Mouse (Mus musculus) liver, embryonic 12.5 days (tissue): ENCODE results near the gene Flt1. TPM values are rescaled to one million over a fixed set of nuclear protein-coding genes. Genes with fewer than 3 reads are reported as not detected.
"Not testable (repeated sequence)": the region's sequence is repeated elsewhere in the genome, so short reads cannot be mapped to it uniquely, and the experiment has no call there.

Experiments
- ATAC-seq: fragments of 200-750 bp; cut with Nextera tagmentation; 2 replicates; pipeline ENCODE4 v1.8.0; 2017; ENCODE audit warnings: moderate number of reproducible peaks, mild to moderate bottlenecking, moderate library complexity
- H3K27ac ChIP-seq: fragments of 300-500 bp; sonication (generic); 2 replicates; pipeline ENCODE4 v1.5.1; 2016; ENCODE audit warnings: mild to moderate bottlenecking
- H3K27me3 ChIP-seq: fragments of 300-500 bp; sonication (generic); replicated peaks from 2 replicates; pipeline ENCODE4 v1.6.1; 2016; ENCODE audit warnings: mild to moderate bottlenecking, moderate library complexity
- H3K36me3 ChIP-seq: fragments of 300-500 bp; sonication (generic); 2 replicates; pipeline ENCODE4 v1.6.1; 2016; ENCODE audit warnings: mild to moderate bottlenecking, moderate library complexity
- H3K4me1 ChIP-seq: fragments of 300-500 bp; sonication (generic); 2 replicates; pipeline ENCODE4 v1.6.1; 2016
- H3K4me2 ChIP-seq: fragments of 300-500 bp; sonication (generic); 2 replicates; pipeline ENCODE4 v1.6.1; 2016; ENCODE audit warnings: mild to moderate bottlenecking, moderate library complexity
- H3K4me3 ChIP-seq: fragments of 300-500 bp; sonication (generic); 2 replicates; pipeline ENCODE4 v1.5.1; 2016; ENCODE audit warnings: mild to moderate bottlenecking, moderate library complexity
- H3K9ac ChIP-seq: fragments of 300-500 bp; sonication (generic); 2 replicates; pipeline ENCODE4 v1.6.1; 2016; ENCODE audit warnings: mild to moderate bottlenecking, moderate library complexity
- H3K9me3 ChIP-seq: fragments of 300-500 bp; sonication (generic); replicated peaks from 2 replicates; pipeline ENCODE4 v1.6.1; 2016; ENCODE audit warnings: mild to moderate bottlenecking, moderate library complexity
- WGBS: fragments of 180-500 bp; shearing (Covaris S2); methylation state at CpG from one replicate; pipeline ENCODE4 v1.1.7; 2016; ENCODE audit not compliant: insufficient replicate concordance; 5-methylcytosine and 5-hydroxymethylcytosine counted together
- polyA plus RNA-seq: library from polyadenylated mRNA; unstranded; fragments of >200 nt; fragmentation: Nextera tagmentation; extraction: Ambion mirVana; gene quantifications from 2 replicates; pipeline ENCODE4 v1.2.1, GENCODE M21; 2016

Gene Flt1
- polyA plus RNA-seq, 1 experiment from 2014 or later: 7.6 TPM

DNA sequence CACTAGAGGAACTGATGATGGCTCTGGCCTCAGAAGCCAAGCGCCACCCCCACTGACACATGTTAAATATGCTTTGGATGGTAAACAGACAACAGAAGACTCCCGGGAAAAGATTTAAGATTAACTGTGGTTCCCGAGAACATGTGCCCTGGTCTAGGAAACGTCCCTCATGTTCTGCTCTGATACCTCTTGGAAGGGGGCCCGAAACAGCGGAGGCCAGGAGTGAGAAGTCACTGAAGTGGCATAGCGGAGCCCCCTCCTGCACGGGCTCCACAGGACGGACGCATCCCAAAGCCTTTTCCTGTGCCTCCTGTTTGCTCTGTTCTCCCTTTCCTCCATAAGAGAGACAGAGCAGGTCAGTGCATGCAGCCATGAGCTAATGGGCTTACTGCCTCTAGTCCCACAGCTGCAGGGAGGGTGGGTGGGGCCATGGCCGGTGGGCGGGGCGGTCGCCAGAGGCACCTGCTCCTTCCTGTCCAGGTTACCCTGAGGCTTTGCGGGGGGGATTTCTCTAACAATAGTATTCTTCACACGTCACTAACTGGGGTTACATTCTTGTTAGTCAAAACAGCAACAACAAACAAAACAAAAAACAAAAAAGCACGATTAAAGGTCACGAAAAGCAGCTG is 162.2 kb downstream of the Flt1 start:
- Histone ChIP-seq H3K9ac (no peak overlapping the region), H3K4me3 (no peak overlapping the region), H3K4me1 (peaks cover 7% of the 10 kb centered on the region; the same call in 1 of the 2 replicates), H3K36me3 (no peaks in the 10 kb centered on the region), H3K4me2 (peak overlapping the region; percentile 33), H3K27ac (no peak overlapping the region), H3K9me3 (no peaks in the 10 kb centered on the region), H3K27me3 (no peaks in the 10 kb centered on the region)
- no peak for ATAC-seq
- 62% methylated on average over 18 of the region's 18 CpGs for WGBS

DNA sequence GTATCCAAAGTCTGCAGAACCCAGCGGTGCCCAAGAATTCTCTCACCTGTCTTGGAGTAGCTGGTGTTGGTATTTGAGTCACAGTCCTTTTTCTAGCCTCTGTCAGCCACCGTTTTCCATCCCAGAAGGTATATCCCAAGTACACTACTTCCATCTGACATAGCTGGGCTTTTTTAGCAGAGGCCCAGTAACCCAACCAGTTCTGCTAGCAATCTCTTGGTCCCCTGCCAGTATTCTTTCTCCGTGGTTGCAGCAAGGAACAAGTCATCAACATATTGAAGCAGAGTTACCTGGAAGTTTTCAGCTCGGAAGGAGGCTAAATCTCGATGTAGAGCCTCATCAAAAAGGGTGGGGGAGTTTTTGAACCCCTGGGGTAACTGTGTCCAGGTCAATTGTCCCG is 168.2 kb downstream of the Flt1 start:
- not testable (repeated sequence) for H3K27me3 ChIP-seq, H3K4me3 ChIP-seq, H3K36me3 ChIP-seq, H3K4me2 ChIP-seq, H3K4me1 ChIP-seq, H3K27ac ChIP-seq, H3K9me3 ChIP-seq, ATAC-seq, H3K9ac ChIP-seq
- WGBS: 59% methylated on average over 6 of the region's 6 CpGs

DNA sequence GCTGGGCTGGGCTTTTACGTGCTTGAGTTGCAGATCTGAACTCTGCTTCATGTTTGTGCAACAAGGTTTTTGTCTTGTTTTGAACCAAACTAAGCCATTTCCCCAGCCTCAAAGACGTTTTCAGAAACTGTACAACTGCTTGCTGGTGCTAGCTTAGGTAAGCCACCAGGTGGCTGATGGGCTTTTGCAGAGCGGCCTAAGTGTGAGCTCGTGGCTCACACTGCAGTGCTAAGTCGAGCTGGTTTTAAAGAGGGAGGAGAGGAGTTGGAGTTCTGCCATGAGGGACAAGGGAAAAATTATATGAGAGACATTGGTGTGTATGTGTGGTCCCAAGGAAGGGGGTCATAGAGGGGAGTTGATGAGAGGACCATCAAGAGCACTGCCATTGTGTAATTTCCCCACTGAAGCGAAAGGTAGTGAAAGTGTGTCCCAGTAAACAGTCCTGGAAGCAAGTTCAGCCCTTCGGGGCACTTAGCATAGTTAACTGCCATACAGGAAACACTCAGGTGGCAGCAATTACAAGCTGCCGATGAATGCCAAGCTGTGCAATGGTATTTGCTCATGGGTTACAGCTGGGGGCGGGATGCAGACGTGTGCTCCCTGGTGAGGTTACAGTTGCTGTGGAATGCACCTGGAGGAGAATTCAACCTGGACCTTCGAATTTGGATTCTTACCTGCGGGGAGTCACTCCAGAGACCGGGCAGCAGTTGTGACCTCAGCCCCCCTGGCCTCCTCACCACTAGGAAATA is 173.8 kb downstream of the Flt1 start:
- no peak overlapping the region for H3K4me3 ChIP-seq
- no peak for ATAC-seq
- no peak overlapping the region for H3K9ac ChIP-seq
- 83% methylated on average over 13 of the region's 13 CpGs for WGBS
- H3K36me3 ChIP-seq: peaks cover 53% of the 10 kb centered on the region
- no peak overlapping the region for H3K27ac ChIP-seq
- no peaks in the 10 kb centered on the region for H3K4me1 ChIP-seq
- no peaks in the 10 kb centered on the region for H3K27me3 ChIP-seq
- H3K9me3 ChIP-seq: no peaks in the 10 kb centered on the region
- no peak overlapping the region for H3K4me2 ChIP-seq

DNA sequence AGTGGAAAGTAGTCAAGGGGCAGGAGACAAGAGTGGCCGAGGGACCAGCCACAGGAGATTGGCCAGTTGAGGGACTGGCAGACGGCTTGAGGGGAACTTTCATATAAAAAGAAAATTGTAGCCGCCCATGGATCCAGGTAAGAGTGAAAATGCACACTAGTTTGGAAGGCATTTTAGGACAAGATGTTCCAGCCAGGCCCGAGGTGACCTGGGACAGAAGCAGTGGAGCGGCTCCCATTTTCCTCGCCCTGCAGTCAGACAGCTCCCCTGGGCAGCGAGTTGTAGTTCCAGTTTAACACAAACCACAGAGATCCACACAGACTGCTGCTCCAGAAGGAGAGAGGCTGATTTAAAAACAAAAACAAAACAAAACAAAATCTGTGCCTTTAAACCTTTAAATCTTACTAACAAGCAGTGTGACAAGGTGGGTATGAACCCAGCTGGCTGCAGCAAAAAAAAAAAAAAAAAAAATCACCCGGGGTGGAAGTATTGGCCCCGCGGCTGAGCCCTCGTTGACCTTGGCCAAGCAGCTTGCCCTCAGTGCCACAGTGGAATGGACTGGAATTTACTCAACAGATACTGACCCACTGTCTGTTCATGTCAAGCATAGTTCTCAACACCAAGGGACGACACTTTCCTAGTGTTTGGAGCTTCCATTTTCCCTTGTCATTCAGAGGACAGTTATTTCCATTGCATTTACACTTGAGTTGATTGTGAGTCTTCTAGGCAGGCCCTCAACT is 176.6 kb downstream of the Flt1 start:
- peaks cover 78% of the 10 kb centered on the region for H3K36me3 ChIP-seq
- no peak overlapping the region for H3K4me2 ChIP-seq
- ATAC-seq: no peak

DNA sequence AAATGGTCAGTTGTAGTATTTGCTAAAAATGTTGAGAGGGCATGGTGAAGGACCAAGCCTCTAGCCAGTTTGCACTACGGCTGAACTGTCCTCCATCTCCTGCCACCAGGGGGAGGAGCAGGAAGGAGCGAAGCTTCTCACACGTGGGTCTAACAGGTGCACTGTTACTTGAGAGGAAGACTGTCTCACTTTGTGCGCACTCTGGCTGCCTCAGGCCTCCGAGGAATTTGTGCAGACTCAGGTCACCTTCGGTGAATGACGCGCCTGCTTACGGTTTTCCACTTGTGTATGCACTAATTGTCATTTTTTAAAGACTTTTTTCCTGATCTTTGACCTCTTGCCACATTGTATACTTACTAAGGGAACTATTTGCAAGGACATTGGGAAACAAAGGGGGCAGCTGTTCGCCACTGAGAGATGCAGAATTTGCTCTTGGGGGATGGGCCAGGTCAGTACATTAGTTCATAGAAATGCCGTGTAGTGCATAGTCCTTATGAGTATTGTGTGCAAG is 180.0 kb downstream of the Flt1 start:
- Histone ChIP-seq H3K4me1 (no peaks in the 10 kb centered on the region), H3K36me3 (peaks cover 92% of the 10 kb centered on the region), H3K9ac (no peak overlapping the region), H3K27me3 (no peaks in the 10 kb centered on the region), H3K27ac (0 out of 2 replicates have a peak overlapping the region, but pooled peaks have one; percentile 24), H3K9me3 (no peaks in the 10 kb centered on the region), H3K4me3 (no peak overlapping the region), H3K4me2 (no peak overlapping the region)
- 72% methylated on average over 11 of the region's 11 CpGs for WGBS
- peak; percentile 67 for ATAC-seq

More for the DNA sequence above, 176.6 kb downstream of the Flt1 start:
- H3K27ac ChIP-seq: no peak overlapping the region
- H3K9ac ChIP-seq: no peak overlapping the region
- no peaks in the 10 kb centered on the region for H3K9me3 ChIP-seq
- 85% methylated on average over 12 of the region's 12 CpGs for WGBS
- H3K4me3 ChIP-seq: no peak overlapping the region
- no peaks in the 10 kb centered on the region for H3K4me1 ChIP-seq
- no peaks in the 10 kb centered on the region for H3K27me3 ChIP-seq

DNA sequence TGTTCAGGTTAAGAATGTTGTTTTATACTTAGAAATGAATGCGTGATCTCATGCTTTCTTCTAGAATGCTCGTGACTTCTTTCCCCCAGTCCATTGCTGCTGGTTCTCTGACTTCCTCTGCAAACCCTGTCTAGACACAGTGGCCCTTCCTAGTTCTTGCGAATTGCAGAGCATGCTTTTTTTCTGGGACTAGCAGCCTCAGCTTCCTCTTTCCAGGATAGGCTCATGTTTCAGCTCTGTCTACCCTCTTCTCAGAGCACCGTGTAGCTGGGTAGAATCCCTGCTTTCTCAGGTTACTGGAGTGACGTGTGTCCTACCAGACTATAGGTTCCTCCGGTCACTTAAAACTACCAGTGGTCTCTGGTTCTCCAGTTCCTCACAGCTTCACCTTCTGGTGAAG is 183.5 kb downstream of the Flt1 start:
- peaks cover 91% of the 10 kb centered on the region for H3K36me3 ChIP-seq

DNA sequence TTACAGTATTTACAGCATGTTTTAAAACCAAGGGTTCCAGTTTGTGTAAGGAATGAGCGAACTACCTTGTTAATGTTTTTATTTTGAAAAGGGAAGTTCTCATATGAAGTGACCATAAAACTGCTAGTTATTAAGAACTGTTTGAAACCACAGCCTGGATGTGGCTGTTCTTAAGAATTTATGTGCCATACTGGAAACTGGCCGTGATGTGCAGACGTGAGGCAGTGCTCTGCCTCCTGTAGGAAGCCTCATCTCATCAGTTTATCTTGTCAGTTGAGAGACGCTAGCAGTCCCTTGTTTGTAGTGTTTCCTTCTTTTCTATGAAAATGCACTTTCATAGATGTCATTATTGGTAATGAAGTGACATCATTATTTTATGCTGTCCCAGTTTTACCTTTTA is 186.0 kb downstream of the Flt1 start:
- Histone ChIP-seq H3K9ac (no peak overlapping the region), H3K4me2 (no peak overlapping the region), H3K4me3 (no peak overlapping the region), H3K9me3 (no peaks in the 10 kb centered on the region), H3K27me3 (no peaks in the 10 kb centered on the region), H3K36me3 (peaks cover 90% of the 10 kb centered on the region), H3K27ac (no peak overlapping the region), H3K4me1 (no peaks in the 10 kb centered on the region)
- ATAC-seq: no peak
- WGBS: 83% methylated on average over 4 of the region's 4 CpGs

More for the DNA sequence above, 183.5 kb downstream of the Flt1 start:
- no peak for ATAC-seq
- no peak overlapping the region for H3K4me3 ChIP-seq
- H3K9ac ChIP-seq: no peak overlapping the region
- H3K4me1 ChIP-seq: no peaks in the 10 kb centered on the region
- no peaks in the 10 kb centered on the region for H3K27me3 ChIP-seq
- no peak overlapping the region for H3K27ac ChIP-seq
- H3K9me3 ChIP-seq: no peaks in the 10 kb centered on the region
- WGBS: 60% methylated on average over 6 of the region's 6 CpGs
- no peak overlapping the region for H3K4me2 ChIP-seq

DNA sequence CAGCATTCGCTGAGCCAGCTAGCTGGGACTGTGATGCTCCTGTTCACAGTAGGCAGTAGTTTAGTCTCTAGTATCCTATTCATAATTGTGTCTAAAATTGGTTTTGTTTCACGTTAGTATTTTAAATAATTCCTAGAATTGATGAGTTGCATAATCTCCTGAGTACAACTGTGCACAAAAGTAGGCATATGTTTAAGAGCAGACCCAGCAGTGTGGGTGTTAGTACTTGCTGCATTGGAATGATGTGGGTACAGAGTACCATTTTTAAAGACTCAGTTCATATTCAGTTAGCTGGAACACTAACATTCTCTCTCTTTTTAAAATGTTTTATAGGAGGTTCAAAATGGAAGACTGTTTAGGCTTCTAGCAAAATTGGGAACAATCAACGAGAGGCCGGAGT is 186.4 kb downstream of the Flt1 start:
- H3K27me3 ChIP-seq: no peaks in the 10 kb centered on the region
- H3K36me3 ChIP-seq: peaks cover 89% of the 10 kb centered on the region
- H3K4me1 ChIP-seq: no peaks in the 10 kb centered on the region
- no peaks in the 10 kb centered on the region for H3K9me3 ChIP-seq
- 90% methylated on average over 4 of the region's 4 CpGs for WGBS
- no peak for ATAC-seq
- H3K4me2 ChIP-seq: no peak overlapping the region
- H3K4me3 ChIP-seq: no peak overlapping the region
- H3K9ac ChIP-seq: no peak overlapping the region
- no peak overlapping the region for H3K27ac ChIP-seq

DNA sequence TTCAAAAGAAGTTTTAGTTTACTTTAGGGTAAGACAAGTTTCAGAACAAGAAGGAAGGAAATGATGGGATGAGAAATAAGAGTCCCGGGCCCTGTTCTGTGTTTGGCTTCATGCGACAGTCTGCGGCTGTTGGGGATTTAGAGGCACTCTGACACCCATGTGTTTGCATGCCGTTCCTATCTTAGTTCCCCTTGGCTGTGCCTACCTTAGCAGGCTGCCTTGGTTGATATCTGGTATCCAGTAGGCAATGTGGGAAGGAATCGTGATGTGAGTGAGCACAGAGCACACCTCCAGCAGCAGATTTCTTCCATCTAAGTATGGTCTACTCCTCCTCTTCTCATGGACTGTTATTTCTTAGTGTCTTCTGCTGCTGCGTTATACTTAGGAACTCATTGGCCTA is 193.8 kb downstream of the Flt1 start:
- ATAC-seq: no peak
- Histone ChIP-seq H3K4me2 (no peak overlapping the region), H3K4me1 (no peaks in the 10 kb centered on the region), H3K36me3 (peaks cover 71% of the 10 kb centered on the region), H3K9me3 (no peaks in the 10 kb centered on the region), H3K27ac (no peak overlapping the region), H3K27me3 (no peaks in the 10 kb centered on the region), H3K4me3 (no peak overlapping the region), H3K9ac (no peak overlapping the region)
- 84% methylated on average over 6 of the region's 6 CpGs for WGBS

DNA sequence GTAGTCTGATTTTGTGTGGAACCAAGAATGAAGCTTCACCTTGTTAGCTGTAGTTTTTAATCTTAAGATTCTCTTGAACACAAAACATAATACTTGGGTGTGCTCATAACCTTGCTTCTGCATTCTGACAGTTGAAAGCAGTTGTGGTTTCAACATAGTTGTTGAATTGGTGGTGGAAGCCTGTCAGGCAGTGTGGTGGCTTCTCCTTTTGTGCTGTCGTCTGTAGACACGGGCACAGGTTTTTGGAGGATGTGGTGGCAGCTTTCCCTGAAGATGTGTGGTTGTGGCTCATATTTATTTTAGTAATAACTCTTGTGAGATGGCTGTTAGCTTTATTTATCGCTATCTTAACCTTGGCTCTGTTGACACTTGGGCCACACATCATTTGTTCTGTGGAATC is 198.0 kb downstream of the Flt1 start:
- 55% methylated on average over 3 of the region's 3 CpGs for WGBS
- H3K4me1 ChIP-seq: no peaks in the 10 kb centered on the region
- peaks cover 73% of the 10 kb centered on the region for H3K36me3 ChIP-seq
- no peaks in the 10 kb centered on the region for H3K27me3 ChIP-seq
- no peak overlapping the region for H3K27ac ChIP-seq
- H3K9ac ChIP-seq: no peak overlapping the region
- H3K4me3 ChIP-seq: no peak overlapping the region
- H3K9me3 ChIP-seq: no peaks in the 10 kb centered on the region
- no peak overlapping the region for H3K4me2 ChIP-seq
- ATAC-seq: no peak

DNA sequence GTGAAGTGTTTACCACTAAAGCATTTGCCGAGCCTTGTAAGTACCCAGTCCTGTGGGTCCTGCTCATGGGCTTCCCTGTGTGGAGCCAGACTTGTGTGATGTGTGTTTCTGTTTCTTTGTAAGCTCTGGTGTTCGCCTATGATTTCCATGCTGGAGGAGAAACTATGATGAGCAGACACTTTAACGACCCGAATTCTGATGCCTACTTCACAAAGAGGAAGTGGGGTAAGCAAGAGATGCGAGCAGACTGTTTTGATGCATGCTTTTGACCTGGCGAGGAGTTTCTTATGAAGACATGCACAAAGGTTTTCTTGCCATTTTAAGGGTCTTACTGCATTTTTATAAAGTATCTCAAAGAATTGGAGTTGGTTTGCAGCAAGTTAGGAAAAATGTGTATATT is 198.8 kb downstream of the Flt1 start:
- 47% methylated on average over 6 of the region's 6 CpGs for WGBS
- no peak for ATAC-seq
- Histone ChIP-seq H3K36me3 (peaks cover 77% of the 10 kb centered on the region), H3K4me3 (no peak overlapping the region), H3K9ac (no peak overlapping the region), H3K27me3 (no peaks in the 10 kb centered on the region), H3K27ac (no peak overlapping the region), H3K9me3 (no peaks in the 10 kb centered on the region), H3K4me1 (no peaks in the 10 kb centered on the region), H3K4me2 (no peak overlapping the region)
